Mouse (Mus musculus): ENCODE data around the gene Iqgap1. TPM values are rescaled to one million over a fixed set of nuclear protein-coding genes. Genes with fewer than 3 reads are reported as not detected.
A peak's percentile ranks its signal among the peaks of the same experiment; 100 is the strongest.
"Not testable (repeated sequence)": the region's sequence is repeated elsewhere in the genome, so short reads cannot be mapped to it uniquely, and the experiment has no call there.

Gene Iqgap1
- total RNA-seq, 2 experiments from 2014 or later: 28.8 to 37.8 TPM

DNA sequence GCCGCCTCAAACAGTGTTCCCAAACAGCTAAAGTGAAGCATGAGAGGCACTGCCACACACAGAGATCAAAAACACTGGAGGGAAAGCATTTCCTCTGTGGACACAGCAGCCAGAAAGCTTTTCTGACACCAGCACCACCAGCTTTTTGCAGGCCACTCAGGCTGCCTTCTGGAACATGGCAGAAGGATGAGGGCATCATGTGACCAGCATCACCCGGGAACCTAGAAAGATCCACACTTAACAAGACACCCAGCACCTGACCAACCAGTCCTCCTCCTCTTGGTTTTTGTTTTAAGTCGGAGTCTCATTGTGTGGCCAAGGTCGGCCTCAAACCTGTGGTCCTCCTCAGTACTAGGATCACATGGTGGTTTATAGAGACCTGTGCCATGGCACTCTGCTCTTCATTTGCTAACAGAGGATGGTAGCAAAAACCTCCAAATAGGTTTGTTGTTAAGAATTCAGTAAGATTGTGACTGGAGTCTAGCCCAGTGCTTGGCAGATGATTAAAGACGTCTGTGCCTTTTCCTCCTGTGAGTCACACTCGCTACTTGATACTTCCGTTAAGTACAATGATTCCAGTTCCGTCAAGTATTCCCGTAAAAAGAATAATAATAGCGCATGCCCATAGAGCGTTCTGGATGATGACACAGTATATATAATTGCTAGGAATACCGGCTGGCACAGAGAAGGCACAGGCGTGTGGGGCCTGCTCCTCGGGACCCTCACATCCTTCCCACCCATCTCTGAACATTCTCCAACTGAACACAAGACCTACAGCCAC is 51.8 kb downstream of the Iqgap1 start:
- no peak for DNase-seq (ENCODE audit: low spot score in 2 of 2)

DNA sequence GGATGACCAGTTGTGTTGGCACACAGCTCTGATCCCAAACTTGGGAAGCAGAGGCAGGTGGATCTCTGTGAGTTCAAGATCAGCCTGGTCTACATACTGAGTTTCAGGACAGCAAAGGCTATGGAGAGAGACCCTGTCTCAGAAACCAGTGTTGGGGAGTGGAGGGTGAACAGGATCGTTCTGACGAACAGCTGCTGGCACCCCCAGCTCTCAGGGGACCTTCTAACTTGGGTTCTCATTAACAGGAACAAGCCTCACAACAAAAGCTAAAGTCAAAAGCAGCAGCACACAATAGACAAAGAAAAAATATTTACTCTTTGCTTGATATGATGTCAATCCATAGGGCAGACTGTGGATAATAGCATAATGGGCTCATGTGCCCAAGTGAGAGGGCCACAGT is 55.3 kb downstream of the Iqgap1 start:
- DNase-seq (ENCODE audit: low spot score in 2 of 2): no peak

DNA sequence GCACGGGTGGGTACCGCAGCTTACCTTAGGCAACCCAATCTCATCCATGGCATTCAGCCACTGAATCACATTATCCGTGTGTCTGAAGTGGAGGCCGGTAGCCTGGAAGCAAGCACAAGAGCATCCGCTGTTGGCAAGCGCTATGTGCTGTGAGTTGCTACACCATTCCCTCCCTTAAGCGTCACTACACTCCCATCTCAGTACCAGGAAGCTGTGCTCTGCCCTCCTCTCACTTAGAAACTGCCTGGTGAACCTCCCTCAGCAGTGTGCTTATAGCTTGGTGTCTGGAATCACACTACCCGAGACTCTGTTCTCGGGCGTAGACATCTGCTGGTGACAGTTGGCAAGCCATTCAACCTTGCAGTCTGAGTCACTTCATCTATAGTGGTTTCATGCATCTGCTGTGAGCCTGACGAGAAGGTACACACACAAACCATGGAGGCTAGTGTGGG is 58.9 kb downstream of the Iqgap1 start:
- peak in 1 of 2 experiments; percentile 28 for DNase-seq (ENCODE audit: low spot score in 2 of 2)

DNA sequence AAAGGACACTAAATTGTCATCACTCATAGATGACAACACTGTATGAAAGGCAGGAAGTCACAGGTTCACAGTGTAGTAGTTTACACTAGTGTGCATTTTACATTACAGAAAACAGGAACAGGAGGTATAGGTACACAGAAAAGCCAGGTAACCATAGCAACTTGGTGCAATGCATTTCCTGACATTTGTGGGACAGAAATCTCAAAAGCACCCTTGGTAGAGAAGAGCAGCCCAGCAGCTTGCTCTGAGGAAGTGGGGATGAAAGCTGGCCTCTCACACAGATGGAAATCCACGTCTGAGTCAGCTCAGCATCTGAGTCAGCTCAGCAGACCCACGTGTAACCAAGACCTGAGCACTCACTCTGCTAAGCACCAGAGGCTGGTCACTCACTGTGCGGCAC is 59.7 kb downstream of the Iqgap1 start:
- DNase-seq (ENCODE audit: low spot score in 2 of 2): no peak

DNA sequence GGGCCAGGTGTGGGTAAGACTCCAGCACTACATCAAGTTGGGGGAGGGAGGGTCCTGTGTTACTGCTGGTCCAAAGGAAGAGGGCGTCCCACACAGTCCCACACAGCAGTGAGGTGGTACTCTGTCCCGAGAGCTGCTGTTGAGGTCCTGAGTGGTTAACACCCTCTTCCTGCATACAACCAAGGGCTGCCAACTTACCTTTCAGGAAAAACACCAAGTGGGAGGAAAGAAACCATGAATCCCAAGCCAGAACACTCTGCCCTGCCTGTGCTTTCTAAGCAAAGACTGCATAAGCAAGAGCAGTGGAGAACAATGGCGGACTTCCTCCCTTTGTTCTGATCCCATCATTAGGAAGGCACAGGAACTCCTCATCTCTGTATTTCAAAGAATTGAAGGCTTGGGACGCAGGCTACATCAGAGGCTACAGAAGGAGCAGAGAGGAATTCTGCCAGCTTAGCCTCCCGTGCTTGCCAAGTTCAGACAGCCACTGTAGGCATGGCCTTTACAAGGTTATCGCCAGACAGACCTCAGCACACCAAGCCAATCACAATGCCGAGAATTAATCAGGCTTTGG is 61.8 kb downstream of the Iqgap1 start:
- DNase-seq (ENCODE audit: low spot score in 2 of 2): no peak

DNA sequence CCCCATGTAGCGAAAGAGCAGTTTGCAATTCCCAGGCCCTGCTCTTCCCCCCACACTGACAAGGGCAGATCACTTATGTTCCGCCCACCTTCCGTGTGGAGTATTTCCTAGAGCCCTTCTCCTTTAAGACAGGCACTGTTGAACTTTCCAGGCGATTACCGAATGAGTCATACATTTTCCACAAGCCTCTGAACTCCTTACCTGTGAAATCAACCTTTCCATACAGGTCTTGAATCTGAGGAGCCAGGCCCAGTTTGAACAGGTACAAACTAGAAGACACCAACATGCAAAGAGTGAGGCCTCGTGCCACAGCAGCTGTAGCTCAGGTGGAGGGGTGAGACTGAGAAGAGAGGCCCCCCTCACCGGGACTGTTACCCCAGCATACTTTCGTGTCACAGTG is 63.5 kb downstream of the Iqgap1 start:
- DNase-seq (ENCODE audit: low spot score in 2 of 2): no peak

DNA sequence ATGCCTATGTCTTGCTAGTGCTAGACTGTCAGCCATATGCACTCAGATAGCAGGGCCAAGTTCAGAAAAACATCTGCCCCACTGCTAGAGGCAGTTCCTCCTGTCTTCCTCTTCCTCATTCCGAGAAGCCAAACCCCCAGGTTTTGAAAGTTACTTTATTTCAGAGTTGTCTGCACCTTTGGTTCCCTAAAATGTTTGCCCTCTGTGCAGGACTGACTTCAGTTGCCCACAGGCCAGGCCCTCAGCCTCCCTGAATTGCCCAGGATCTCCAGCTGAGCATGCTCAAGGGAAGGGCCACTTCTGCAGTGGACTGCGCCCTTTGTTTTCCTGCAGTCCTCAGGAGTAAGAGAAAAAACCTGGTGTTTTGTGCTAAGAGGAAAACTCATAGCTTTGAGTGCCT is 71.7 kb downstream of the Iqgap1 start:
- no peak for DNase-seq (ENCODE audit: low spot score in 2 of 2)

DNA sequence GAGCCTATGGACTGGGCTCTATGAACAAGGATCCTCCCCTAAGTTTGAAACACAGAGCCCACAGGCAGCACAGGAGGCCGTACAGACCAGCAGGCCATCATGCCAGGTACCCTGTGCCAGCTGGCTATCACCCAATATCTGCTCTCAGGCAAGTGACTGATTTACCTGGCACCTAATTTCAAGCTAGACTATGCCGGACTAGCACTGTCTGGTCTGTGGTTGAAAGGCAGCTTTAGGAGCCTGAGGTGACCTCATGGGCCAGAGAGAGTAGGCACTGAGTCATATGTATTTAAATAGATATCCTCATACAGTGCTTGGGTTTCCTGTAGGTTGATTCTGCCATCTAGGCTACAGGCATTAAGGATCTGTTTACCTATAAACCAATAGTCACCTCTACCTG is 72.2 kb downstream of the Iqgap1 start:
- no peak for DNase-seq (ENCODE audit: low spot score in 2 of 2)

DNA sequence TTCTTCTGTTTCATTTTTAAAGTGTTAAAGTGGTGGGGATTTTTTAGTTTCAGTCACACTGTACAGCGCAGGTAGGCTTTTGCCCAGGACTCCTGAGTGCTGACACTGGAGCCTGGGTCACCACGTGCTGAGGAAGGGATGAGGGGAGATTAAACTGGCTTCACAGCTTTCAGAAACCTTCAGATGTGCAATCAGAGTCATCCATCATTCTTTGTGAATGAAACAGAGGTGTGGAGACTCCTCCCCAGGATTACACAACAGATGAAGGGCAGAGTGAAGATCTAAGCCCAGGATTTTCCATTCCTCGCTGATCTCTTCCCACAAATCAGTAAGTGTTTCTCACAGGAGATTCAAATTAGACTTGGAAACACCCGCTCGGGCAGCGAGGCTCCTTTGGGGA is 76.2 kb downstream of the Iqgap1 start:
- no peak for DNase-seq (ENCODE audit: low spot score in 2 of 2)

DNA sequence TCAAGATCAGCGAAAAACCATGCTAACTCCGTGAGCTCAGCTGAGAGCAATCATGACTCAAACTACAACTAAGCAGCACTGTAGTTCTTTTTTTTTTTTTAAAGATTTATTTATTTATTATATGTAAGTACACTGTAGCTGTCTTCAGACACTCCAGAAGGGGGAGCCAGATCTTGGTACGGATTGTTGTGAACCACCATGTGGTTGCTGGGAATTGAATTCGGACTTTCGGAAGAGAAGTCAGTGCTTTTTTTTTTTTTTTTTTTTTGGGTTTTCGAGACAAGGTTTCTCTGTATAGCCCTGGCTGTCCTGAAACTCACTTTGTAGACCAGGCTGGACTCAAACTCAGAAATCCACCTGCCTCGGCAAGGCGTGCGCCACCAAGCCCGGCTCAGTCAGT is 76.7 kb downstream of the Iqgap1 start:
- DNase-seq (ENCODE audit: low spot score in 2 of 2): not testable (repeated sequence)

DNA sequence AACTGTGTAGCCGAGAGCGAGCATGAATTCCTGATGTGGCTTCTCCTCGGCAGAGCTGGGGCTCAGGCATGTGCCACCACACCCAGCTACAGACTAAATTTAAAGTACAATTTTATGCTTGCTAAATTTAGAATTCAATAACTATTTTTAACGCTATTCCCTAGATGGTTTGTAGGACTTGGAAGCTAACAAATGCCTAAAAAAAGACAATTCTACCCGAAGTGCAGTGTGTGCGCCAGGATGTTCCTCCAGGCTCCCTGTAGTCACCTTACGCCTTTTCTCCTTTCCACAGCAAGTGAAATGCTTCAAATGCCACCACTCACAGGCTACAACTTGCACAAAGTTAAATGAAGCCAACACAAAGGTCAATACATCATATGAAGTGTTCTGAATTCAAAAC is 78.4 kb downstream of the Iqgap1 start:
- no peak for DNase-seq (ENCODE audit: low spot score in 2 of 2)

DNA sequence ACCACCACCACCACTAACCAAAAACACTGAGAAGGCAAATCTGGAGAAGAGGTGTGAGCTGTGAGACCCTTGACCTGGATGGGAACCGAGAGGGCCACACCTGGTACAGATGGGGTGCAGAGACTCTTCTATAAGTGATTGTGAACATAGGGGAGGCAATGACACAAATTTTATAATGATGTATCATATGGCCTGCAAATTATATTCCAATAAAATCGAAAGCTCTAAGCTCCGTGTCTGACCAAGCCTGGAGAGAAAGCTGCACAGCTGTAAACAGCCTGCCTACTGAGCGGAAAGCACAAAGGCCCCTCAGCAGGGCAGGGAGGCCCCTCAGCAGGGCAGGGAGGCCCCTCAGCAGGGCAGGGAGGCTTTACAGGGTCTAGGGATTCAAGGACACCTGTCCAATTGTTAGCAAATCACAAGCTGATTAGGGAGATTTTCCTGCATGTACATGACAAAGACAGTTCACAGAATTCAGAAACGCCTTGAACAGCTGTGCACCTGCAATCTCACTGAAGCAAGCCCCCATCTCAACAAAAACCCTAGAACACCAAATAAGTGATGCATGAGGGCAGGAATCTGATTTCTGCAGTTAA is 79.5 kb downstream of the Iqgap1 start:
- DNase-seq (ENCODE audit: low spot score in 2 of 2): no peak

DNA sequence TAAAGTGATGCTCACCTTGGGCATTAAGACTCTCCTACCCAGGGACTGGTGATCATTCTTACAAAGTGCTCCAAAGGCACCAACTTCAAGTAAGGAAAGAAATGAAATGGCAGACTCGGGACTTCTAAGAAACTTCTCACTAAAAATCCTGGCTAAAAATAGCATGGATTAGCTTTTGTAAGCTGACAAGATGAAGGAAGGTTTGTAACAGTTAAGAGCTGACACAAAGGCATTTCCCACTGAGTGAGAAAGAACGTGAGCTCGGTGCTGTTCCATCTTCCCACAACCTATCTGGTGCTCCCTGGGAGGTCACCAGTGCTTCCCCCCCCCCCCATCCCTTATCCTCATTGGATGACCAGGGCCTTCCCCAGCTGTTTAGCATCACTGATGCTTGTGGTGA is 80.0 kb downstream of the Iqgap1 start:
- DNase-seq (ENCODE audit: low spot score in 2 of 2): no peak

DNA sequence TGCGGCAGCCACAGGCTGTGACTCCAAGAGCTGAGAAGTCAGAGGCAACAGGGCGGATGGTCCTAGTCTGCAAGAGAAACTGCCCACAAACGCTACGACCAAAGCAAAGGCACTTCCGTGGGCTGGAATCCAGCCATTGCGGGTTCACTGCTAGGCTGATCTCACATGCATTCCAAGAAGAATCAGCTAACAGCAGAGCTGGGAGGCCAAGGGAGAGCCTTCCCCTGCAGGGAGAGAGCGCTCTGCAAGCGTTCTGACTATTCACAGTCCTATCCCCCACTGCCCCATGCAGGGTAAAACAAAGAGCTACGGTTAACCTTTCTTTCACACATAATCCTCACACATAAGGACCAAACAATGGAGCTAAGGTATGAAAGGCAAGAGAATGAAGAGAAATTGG is 80.5 kb downstream of the Iqgap1 start:
- no peak for DNase-seq (ENCODE audit: low spot score in 2 of 2)

DNA sequence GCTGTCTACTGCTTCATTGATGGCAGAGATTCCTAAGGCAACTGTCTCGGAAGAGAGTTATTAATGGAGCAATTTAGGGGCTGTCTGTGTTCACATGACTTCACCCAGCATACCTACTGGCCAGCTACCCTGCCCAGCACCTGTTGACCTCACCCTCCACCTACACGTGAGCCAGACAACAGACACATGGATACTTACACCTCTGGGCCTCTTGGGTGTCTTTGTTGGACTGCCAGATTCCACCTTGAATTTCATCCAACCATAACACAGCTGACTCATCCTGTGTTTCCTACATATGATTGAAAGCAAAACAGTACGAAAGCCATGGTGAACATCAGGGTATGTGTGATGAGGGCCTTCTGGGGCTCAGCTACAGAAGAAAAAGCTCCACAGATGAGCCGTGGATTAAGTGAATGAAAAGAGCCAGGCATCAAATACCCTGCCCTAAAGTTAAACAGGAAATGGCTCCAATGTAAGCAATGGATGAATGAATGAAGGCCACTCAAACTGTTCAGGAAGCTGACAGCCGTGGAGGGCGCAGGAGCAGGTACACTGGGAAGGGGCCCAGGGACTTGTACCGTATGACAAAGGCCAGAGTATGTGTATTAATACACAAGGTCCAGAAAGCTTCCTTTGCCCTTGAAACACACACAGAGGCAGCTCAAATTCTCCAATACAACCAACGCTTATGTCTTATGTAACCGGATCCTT is 81.7 kb downstream of the Iqgap1 start:
- DNase-seq (ENCODE audit: low spot score in 2 of 2): no peak

DNA sequence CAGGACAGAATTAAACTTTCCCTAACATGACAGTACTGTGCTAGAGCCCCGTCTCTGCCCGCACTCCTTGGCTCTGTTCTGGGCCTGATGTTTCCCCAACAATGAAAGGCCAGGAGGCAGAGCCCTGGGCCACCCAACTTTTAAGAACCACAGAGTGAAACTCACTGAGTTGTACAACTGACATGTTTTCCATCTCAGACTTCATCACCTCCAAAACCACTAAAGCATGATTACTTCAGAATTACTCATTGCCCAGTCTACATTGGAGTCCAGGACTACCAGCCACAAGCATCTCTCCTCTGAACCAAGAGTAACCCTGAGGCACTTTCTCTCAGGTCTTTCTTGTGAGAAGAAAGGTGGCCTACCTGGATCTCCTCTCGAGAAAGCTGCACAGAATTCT is 83.1 kb downstream of the Iqgap1 start:
- DNase-seq (ENCODE audit: low spot score in 2 of 2): no peak

DNA sequence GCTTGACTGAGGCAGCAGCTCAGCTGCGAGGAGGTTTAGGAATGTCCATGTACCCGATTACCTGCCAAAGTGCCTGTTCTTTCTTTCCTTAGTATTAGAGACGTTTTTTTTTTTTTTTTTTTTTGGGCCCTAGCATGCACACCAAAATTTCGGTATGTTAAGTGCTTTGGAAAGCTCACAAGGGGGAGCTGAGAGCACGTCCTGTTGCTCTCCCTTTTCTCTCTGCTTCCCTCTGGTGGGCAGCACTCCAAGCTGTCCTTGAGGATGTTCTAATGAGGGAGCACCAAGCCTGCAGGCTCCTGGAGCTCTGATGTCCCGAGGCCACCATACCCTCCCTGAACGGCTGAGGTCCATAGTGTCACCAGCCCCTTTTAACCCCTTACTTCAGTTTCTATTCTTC is 84.8 kb downstream of the Iqgap1 start:
- DNase-seq (ENCODE audit: low spot score in 2 of 2): peak; percentile 74 to 81

DNA sequence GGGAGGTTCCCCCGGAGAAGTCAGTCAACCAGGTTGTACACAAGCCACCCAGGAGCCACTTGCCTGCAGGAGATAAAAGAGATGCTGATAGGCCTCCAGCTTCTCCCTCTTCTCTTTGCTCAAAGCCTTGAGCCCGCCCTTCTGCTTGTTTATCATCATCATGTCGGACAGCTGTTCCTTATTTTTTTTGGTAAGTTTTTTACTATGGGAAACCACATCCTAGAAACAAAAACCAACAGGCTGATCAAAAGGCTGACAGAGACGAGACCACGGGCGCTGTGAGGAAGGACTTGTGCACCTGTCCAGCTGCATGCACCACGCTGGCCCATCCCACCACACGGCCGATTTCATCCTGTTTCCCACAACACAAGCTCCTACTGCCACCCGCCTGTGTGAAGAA is 89.6 kb downstream of the Iqgap1 start:
- no peak for DNase-seq (ENCODE audit: low spot score in 2 of 2)

DNA sequence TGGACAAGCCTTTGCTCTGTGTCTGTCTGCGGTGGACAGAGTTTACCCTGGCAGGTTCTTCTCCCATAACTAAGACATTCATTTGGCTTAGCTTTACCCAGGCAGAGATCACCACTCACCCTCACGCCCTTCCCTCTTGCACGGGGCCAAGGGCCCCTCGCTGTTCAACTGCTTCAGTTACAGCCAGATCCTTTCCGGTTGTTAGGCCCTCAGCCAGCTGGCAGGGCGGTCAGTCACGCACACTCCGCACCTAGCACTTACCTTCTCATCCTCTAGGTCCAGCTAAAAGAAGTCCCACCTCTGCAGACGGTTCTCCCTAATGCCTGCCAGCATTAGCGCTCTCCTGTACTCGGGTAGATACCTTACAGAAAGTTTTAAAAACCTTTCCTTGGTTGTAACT is 92.8 kb downstream of the Iqgap1 start:
- no peak for DNase-seq (ENCODE audit: low spot score in 2 of 2)

DNA sequence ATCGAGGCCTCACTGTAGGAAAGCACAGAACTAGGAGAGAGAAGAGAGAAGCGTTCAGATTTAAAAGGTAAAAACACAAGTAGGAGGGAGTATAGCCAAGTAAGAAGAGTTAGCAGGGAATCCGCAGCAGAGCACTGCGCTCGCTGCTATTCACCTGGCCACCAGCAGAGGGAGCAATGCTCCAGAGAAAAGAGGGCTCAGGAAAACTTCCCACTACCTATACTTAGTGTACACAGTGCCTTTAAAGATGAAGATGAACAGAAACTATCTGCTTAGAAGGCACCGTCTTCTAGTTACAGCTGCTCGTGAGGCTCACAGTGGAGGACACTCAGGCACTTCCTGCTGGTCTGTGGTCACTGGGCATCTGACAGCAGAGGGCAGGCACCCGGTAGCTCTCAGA is 96.1 kb downstream of the Iqgap1 start:
- DNase-seq (ENCODE audit: low spot score in 2 of 2): peak; percentile 82 to 84

DNA sequence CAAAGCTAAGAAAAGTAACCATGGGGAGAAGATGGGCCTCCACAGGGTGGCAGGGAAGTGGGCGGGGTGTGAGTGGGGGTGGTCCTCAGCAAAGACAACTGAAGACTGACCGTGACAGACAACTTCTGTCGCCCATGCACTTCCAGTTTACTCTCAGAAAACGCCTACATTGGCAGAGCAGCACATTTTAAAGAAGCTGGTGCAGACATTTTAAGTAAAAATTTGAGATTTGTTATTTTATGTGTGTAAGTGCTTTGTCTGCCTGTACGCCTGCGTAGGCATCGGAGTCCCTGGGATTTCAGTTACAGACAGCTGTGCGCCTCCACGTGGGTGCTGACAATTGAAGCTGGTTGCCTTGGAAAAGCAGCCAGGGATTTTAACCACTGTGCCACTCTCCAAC is 104.7 kb downstream of the Iqgap1 start:
- peak in 1 of 2 experiments; percentile 25 for DNase-seq (ENCODE audit: low spot score in 2 of 2)

DNA sequence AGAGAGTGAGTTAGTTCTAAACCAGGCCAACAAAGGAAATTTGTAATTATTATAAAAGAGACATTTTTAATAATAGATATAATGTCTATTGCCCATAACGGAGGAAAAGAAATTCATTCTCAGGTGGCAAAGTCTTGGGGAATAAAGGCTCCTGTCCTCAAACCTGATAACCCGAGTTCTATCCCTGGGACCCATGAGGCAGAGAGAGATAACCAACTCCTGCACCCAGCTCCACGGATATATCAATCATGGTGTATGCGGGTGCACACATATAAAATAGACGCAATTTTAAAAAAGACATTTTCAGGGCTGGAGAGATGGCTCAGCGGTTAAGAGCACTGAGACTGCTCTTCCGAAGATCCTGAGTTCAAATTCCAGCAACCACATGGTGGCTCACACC is 106.2 kb downstream of the Iqgap1 start:
- DNase-seq (ENCODE audit: low spot score in 2 of 2): no peak
